Mouse (Mus musculus) heart, embryonic 13.5 days (tissue): ENCODE results near the gene Adprm. TPM values are rescaled to one million over a fixed set of nuclear protein-coding genes. Genes with fewer than 3 reads are reported as not detected.
A peak's percentile ranks its signal among the peaks of the same experiment; 100 is the strongest.

Experiments used
- ATAC-seq: fragments of 200-750 bp; cut with Nextera tagmentation; 2 replicates; pipeline ENCODE4 v1.8.0; 2017; ENCODE audit warnings: moderate TSS enrichment; ENCODE audit not compliant: insufficient number of reproducible peaks, low FRiP score, low TSS enrichment; ENCODE audit errors: extremely low read depth
- H3K27ac ChIP-seq: fragments of 300-500 bp; sonication (generic); replicated peaks from 2 replicates; pipeline ENCODE4 v1.5.1; 2015; ENCODE audit warnings: moderate library complexity, mild to moderate bottlenecking, inconsistent platforms
- H3K27me3 ChIP-seq: fragments of 300-500 bp; sonication (generic); replicated peaks from 2 replicates; pipeline ENCODE4 v1.6.1; 2015; ENCODE audit warnings: mild to moderate bottlenecking, inconsistent platforms
- H3K36me3 ChIP-seq: fragments of 300-500 bp; sonication (generic); 2 replicates; pipeline ENCODE4 v1.6.1; 2015; ENCODE audit warnings: mild to moderate bottlenecking, inconsistent platforms
- H3K4me1 ChIP-seq: fragments of 300-500 bp; sonication (generic); 2 replicates; pipeline ENCODE4 v1.6.1; 2015; ENCODE audit warnings: inconsistent platforms
- H3K4me2 ChIP-seq: fragments of 300-500 bp; sonication (generic); 2 replicates; pipeline ENCODE4 v1.6.1; 2015; ENCODE audit warnings: inconsistent platforms, mild to moderate bottlenecking, moderate library complexity
- H3K4me3 ChIP-seq: fragments of 300-500 bp; sonication (generic); 2 replicates; pipeline ENCODE4 v1.5.1; 2015; ENCODE audit warnings: moderate library complexity, mild to moderate bottlenecking, inconsistent platforms
- H3K9ac ChIP-seq: fragments of 300-500 bp; sonication (generic); 2 replicates; pipeline ENCODE4 v1.6.1; 2015; ENCODE audit warnings: inconsistent platforms, mild to moderate bottlenecking, moderate library complexity
- H3K9me3 ChIP-seq: fragments of 300-500 bp; sonication (generic); 2 replicates; pipeline ENCODE4 v1.6.1; 2016; ENCODE audit warnings: inconsistent platforms
- WGBS: fragments of 180-500 bp; shearing (Covaris S2); methylation state at CpG from one replicate; pipeline ENCODE4 v1.1.7; 2015; ENCODE audit warnings: mixed read lengths; 5-methylcytosine and 5-hydroxymethylcytosine counted together
- polyA plus RNA-seq: library from polyadenylated mRNA; unstranded; fragments of >200 nt; fragmentation: Nextera tagmentation; extraction: Ambion mirVana; gene quantifications from 2 replicates; pipeline ENCODE4 v1.2.1, GENCODE M21; 2015

Gene Adprm
- polyA plus RNA-seq, 1 experiment from 2014 or later, result 16.0 TPM

DNA sequence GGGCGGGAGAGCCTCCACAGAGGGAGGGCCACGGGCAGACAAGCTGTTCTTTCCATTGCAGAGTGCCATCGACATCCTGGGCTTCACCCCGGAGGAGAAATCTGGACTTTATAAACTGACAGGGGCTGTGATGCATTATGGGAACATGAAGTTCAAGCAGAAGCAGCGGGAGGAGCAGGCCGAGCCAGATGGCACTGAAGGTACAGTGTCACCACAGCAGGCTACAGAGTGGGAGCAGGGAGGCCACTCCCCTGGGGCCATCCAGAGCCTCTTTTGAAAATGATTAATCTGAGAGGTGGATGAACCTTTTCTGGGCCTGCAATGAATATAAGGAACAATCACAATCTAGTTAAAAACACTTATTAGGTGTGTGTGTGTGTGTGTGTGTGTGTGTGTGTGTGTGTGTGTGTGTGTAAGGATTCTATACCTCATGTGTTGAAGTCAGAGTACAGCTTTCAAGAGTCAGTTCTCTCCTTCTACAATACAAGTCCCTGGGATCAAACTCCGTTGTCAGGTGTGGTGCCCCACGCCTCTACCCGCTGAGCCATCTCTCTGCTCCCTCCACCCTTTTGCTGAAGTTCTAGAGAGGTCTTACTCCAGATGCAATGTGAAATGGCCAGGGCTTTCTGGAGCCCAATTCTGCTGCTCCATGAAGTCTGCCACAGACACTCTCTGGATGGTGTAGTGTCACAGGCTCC lies 34.2 kb upstream of the Adprm start:
- Histone ChIP-seq H3K9me3 (no peaks in the 10 kb centered on the region), H3K36me3 (no peaks in the 10 kb centered on the region), H3K4me3 (no peak overlapping the region), H3K4me1 (peaks cover 1% of the 10 kb centered on the region; the same call in 1 of the 2 replicates), H3K27ac (no peak overlapping the region), H3K4me2 (no peak overlapping the region), H3K27me3 (peaks cover 71% of the 10 kb centered on the region), H3K9ac (no peak overlapping the region)
- no peak for ATAC-seq
- WGBS, result 50% methylated on average over 9 of the region's 9 CpGs

DNA sequence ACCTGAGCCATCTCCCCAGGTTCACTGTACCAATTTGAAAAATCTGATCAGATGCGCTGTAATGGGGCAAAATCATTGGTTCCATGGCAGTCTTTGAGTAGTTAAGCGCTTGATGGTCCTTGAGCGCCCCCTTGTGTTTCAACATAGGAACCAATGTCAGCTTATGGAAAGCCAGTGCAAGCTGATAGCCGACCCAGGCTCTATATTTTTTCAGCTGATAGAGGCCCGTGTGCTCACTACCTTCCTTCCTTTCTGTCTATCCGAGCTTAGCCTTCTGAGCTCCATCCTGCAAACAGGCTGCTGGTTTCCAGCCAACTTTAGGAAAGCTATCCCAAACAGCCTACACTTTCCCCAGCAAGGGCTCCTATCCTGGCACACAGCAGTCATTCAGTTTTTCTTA lies 33.1 kb upstream of the Adprm start:
- WGBS, result 4% methylated on average over 6 of the region's 6 CpGs
- H3K9ac ChIP-seq, result no peak overlapping the region
- no peak overlapping the region for H3K4me3 ChIP-seq
- H3K4me1 ChIP-seq, result peaks cover 10% of the 10 kb centered on the region
- no peaks in the 10 kb centered on the region for H3K36me3 ChIP-seq
- no peak overlapping the region for H3K4me2 ChIP-seq
- H3K27ac ChIP-seq, result no peak overlapping the region
- no peaks in the 10 kb centered on the region for H3K9me3 ChIP-seq
- no peak for ATAC-seq
- H3K27me3 ChIP-seq, result peaks cover 71% of the 10 kb centered on the region

DNA sequence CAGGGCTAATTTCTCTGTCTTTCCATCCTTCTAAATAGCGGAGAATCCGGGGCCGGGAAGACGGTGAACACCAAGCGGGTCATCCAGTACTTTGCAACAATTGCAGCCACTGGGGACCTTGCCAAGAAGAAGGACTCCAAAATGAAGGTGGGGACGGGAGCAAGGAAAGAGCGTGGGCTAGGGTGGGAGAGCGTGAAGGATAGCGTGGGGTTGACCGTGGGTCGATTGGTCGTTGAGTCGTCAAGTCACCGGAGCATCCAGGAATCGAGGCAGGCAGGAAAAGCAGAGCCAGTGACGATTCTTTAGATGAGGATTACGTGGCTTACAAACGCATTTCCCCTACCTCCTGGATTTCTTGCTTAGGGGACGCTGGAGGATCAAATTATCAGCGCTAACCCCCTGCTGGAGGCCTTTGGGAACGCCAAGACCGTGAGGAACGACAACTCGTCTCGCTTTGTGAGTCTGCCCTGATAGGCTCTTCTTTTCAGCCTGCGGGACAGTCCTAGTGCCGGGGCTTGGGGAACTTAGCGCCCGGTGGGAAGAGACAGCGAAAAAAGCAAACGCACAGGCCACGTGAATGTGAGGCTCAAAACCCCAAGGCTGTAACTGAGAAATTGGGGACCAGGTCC lies 31.4 kb upstream of the Adprm start:
- no peak overlapping the region for H3K27ac ChIP-seq
- H3K36me3 ChIP-seq, result no peaks in the 10 kb centered on the region
- peaks cover 13% of the 10 kb centered on the region for H3K4me1 ChIP-seq
- H3K9me3 ChIP-seq, result no peaks in the 10 kb centered on the region
- WGBS, result 36% methylated on average over 32 of the region's 32 CpGs
- peaks cover 69% of the 10 kb centered on the region for H3K27me3 ChIP-seq
- H3K4me2 ChIP-seq, result no peak overlapping the region
- H3K9ac ChIP-seq, result no peak overlapping the region
- H3K4me3 ChIP-seq, result no peak overlapping the region
- ATAC-seq, result no peak

DNA sequence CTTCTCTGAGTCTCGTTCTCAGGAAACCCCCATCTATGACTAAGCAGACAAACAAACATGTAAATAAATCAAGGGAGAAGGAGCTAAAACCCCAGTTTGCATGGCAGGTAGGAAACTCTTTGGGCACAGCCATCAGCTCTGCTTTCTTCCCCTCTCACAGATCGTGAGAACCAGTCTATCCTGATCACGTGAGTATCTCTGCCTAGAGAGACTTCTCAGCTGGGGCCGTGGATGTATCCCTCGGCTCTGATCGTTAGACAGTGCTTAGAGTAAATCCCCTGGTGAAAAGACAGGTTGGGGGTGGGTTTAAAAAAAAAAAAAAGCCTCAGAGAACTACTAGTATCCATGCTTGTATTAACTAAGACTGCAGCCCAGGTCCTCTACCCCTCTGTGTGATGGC lies 30.8 kb upstream of the Adprm start:
- Histone ChIP-seq H3K27me3 (peaks cover 66% of the 10 kb centered on the region), H3K9me3 (no peaks in the 10 kb centered on the region), H3K4me2 (no peak overlapping the region), H3K4me3 (no peak overlapping the region), H3K9ac (no peak overlapping the region), H3K27ac (no peak overlapping the region), H3K4me1 (peaks cover 13% of the 10 kb centered on the region), H3K36me3 (no peaks in the 10 kb centered on the region)
- 62% methylated on average over 6 of the region's 6 CpGs for WGBS
- ATAC-seq, result no peak

DNA sequence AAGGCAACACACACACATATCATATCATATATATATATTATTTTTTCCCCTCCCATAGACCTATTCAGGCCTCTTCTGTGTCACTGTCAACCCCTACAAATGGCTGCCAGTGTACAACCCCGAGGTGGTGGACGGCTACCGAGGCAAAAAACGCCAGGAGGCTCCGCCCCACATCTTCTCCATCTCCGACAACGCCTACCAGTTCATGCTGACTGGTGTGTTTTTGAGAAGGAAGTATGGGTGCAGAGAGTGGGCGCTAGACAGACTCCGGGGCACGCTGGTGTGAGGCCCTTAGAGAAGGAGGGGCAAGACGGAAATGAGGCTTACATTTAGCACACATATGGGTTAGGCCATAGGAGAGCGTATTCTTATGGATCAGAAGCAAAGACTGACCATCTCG lies 30.4 kb upstream of the Adprm start:
- Histone ChIP-seq H3K4me2 (no peak overlapping the region), H3K9ac (no peak overlapping the region), H3K27ac (no peak overlapping the region), H3K4me3 (no peak overlapping the region), H3K9me3 (no peaks in the 10 kb centered on the region), H3K36me3 (no peaks in the 10 kb centered on the region), H3K27me3 (peaks cover 65% of the 10 kb centered on the region), H3K4me1 (peaks cover 13% of the 10 kb centered on the region)
- WGBS, result 71% methylated on average over 13 of the region's 13 CpGs
- ATAC-seq, result no peak

DNA sequence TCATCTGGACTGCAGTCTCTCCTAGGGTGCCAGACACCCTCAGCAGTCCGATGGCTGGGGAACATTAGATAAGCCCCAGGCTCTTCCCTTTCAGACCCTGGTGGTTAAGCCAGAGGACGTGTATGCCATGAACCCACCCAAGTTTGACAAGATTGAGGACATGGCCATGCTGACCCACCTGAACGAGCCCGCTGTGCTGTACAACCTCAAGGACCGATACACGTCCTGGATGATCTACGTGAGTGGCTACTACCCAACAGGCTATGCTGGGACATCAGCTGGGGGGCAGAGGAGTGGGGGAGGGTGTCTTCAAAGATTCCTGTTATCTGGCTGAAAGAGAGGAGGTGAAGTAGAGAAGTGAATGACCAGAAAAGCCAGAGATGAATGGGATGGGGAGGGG lies 29.8 kb upstream of the Adprm start:
- no peak overlapping the region for H3K27ac ChIP-seq
- H3K9me3 ChIP-seq, result no peaks in the 10 kb centered on the region
- WGBS, result 70% methylated on average over 7 of the region's 7 CpGs
- no peak overlapping the region for H3K9ac ChIP-seq
- ATAC-seq, result no peak
- no peaks in the 10 kb centered on the region for H3K36me3 ChIP-seq
- peaks cover 59% of the 10 kb centered on the region for H3K27me3 ChIP-seq
- H3K4me1 ChIP-seq, result peaks cover 13% of the 10 kb centered on the region
- no peak overlapping the region for H3K4me2 ChIP-seq
- H3K4me3 ChIP-seq, result no peak overlapping the region

DNA sequence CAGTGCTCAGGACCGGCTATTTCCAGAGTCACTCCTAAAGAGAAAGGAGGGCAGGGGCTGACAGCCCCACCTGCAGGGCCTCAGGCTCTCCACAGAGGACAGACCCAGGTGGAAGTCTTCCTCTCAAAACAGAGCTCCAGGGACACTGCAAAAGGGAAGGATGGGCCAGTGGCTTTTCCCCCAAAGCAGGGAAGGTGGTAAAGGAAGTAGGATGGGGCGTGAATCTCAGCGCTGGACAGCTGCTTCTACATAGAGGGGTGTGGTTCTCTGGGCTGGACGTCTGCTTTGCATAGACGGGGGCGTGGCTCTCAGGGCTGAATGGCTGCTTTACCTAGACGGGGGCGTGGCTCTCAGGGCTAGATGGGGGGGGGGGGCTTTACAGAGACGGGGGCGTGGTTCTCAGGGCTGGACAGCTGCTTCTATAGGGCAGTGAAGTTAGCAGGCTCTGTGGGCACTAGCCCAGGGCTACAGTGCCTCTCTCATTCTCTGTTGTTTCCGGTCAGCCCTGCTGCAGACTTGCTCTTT lies 28.8 kb upstream of the Adprm start:
- H3K27me3 ChIP-seq, result peaks cover 51% of the 10 kb centered on the region
- WGBS, result 4% methylated on average over 11 of the region's 11 CpGs
- peak overlapping the region; percentile 37 for H3K4me2 ChIP-seq
- peaks cover 13% of the 10 kb centered on the region for H3K4me1 ChIP-seq
- no peak overlapping the region; the same call in 1 of the 2 replicates for H3K4me3 ChIP-seq
- peak; percentile 45 for ATAC-seq
- H3K36me3 ChIP-seq, result no peaks in the 10 kb centered on the region
- no peaks in the 10 kb centered on the region for H3K9me3 ChIP-seq
- H3K9ac ChIP-seq, result no peak overlapping the region
- H3K27ac ChIP-seq, result no peak overlapping the region

DNA sequence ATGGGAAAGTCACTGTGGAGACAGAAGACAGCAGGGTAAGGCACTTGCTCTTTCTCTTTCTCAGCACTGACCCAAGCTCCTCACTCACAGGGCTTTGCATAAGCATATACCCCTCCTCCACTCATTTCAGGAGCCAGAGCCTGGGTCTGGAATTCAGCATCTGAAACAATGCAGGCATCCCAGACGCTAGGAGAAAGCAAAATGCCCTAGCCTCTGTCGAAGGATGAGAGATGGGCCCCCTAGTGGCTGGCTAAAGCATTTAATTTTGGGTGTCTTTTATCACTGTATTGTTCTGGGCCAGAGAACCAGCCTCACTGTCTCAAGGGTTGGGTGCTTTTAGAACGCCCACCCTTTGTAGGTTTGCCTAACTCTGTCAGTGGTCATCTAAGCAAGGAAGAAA lies 27.8 kb upstream of the Adprm start:
- Histone ChIP-seq H3K4me3 (no peak overlapping the region), H3K36me3 (no peaks in the 10 kb centered on the region), H3K27me3 (peaks cover 47% of the 10 kb centered on the region), H3K27ac (no peak overlapping the region), H3K4me1 (peaks cover 13% of the 10 kb centered on the region), H3K4me2 (no peak overlapping the region), H3K9me3 (no peaks in the 10 kb centered on the region), H3K9ac (no peak overlapping the region)
- WGBS, result 5% methylated on average over 3 of the region's 3 CpGs
- ATAC-seq, result no peak

DNA sequence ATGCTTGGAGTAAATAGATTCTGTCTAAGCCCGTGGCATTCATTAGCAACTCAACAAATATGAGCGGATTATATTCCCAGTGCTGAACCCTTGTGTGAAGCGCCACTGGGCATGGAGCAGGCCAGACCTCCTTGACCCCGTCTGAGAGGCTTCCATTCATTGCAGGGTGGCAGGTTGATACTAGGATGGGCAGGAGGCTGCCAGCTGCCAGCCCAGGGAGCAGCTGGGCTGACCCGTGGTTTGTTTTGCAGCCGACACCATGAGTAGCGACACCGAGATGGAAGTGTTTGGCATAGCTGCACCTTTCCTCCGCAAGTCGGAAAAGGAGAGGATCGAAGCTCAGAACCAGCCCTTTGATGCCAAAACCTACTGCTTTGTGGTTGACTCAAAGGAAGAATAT lies 27.3 kb upstream of the Adprm start:
- no peaks in the 10 kb centered on the region for H3K36me3 ChIP-seq
- H3K27me3 ChIP-seq, result peaks cover 43% of the 10 kb centered on the region
- no peak for ATAC-seq
- no peak overlapping the region for H3K9ac ChIP-seq
- 71% methylated on average over 11 of the region's 11 CpGs for WGBS
- no peak overlapping the region for H3K4me2 ChIP-seq
- H3K9me3 ChIP-seq, result no peaks in the 10 kb centered on the region
- H3K27ac ChIP-seq, result no peak overlapping the region
- H3K4me3 ChIP-seq, result no peak overlapping the region
- peaks cover 13% of the 10 kb centered on the region for H3K4me1 ChIP-seq

DNA sequence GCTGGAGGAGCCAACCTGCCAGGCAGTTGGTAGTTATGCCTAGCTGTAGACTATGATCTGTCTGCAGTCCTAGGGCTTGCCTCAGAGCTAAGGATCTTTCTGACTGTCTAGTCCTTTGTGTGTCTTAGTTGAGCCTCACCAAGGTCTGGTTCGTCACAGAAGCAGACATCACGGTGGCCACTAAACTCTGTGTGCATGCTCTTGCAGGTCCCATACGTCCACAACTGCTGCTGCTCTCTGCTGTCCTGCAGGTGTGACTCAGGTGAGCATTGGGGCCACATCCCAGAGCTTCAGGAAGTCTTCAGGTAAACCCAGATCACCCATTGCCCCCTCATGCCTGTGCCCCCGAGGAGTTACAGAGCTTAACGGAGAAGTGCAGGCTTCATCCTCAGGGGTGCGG lies 26.5 kb upstream of the Adprm start:
- Histone ChIP-seq H3K27ac (no peak overlapping the region), H3K9ac (no peak overlapping the region), H3K36me3 (no peaks in the 10 kb centered on the region), H3K4me2 (no peak overlapping the region), H3K4me1 (peaks cover 13% of the 10 kb centered on the region), H3K4me3 (no peak overlapping the region), H3K27me3 (peaks cover 34% of the 10 kb centered on the region), H3K9me3 (no peaks in the 10 kb centered on the region)
- no peak for ATAC-seq
- 83% methylated on average over 6 of the region's 6 CpGs for WGBS

DNA sequence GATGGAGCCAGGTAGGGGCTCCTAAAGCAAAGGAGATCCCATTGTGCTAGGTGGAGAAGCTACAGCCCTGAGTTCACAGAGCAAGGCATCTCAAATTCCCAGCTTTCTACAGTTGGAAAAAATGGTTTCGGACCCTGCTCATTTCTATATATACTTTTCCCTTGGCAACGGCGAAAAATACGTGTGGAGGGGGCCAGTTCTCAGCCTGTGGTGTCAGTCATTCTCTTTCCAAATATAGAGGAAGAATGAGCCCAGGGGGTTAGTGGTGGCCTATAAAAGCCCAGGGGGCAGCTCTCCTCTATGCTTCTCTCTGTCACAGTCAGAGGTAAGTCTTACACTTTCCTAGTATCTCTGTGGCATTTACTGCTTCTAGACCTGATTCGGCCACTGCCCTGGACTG lies 25.6 kb upstream of the Adprm start, which contains the start of gene Myh3:
Gene Myh3, plus strand, starts transcription at position 301 of the 400 bp plus-strand sequence.
- Histone ChIP-seq H3K9ac (no peak within 1 kb of the TSS), H3K4me3 (no peak within 1 kb of the TSS), H3K36me3 (no peaks in the 10 kb centered on the region), H3K4me2 (no peak within 1 kb of the TSS), H3K27me3 (peaks cover 29% of the 10 kb centered on the region), H3K9me3 (no peaks in the 10 kb centered on the region), H3K27ac (no peak within 1 kb of the TSS), H3K4me1 (peaks cover 13% of the 10 kb centered on the region)
- 81% methylated on average over 5 of the region's 5 CpGs for WGBS
- ATAC-seq, result no peak

DNA sequence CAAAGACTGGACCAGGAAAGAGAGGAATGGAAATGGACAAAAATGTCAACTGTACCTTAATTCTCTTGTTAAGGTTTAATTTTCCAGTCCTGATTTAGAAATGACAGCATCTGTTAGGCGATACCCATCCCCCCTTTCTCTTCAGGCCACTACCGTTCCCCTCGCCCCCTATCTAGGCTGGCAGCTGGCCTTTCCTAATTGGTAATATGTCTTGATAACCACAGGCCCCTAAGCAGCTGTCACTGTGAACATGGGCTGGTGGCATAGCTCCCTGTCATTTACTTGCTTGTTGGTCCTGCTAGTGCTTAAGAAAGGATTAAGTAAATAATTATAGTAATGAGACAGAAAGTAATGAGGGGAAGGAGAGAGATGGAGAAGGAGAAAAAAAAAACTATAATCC lies 25.0 kb upstream of the Adprm start:
- Histone ChIP-seq H3K9me3 (no peaks in the 10 kb centered on the region), H3K27me3 (peaks cover 29% of the 10 kb centered on the region), H3K4me2 (no peak overlapping the region), H3K4me1 (peaks cover 18% of the 10 kb centered on the region), H3K36me3 (no peaks in the 10 kb centered on the region), H3K9ac (no peak overlapping the region), H3K27ac (no peak overlapping the region), H3K4me3 (no peak overlapping the region)
- ATAC-seq, result no peak
- WGBS, result 35% methylated on average over 3 of the region's 3 CpGs
